Mouse (Mus musculus): ENCODE data around the gene Smc5.

DNA sequence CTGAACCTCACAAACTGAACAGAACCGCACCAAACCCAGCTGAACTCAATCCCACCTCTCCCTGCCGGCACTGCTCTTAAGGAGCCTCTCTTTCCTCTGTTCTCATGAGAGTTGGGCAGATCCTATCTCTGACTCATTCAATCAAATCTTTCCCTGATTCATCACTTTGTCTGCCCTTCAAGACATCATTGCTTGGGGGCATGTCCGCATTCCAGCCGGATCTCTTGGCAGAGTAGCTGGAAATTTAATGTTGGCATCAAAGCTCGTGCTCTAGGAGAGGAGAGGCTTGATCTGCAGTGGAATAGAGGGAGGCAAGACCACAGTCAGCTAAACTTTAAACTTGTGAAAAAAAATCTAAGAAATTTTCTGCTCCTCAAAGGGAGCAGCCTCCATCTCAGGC lies 71.6 kb downstream of the Smc5 start:
- TF ChIP-seq CTCF (IDR thresholded peaks at IDR 0.05; ENCODE audit: insufficient read depth, low read length) (no peak), POLR2A (IDR thresholded peaks at IDR 0.05; ENCODE audit: borderline replicate concordance, extremely low read depth, low read depth, low read length) (no peak)

Data from lung, adult 2 months (tissue).